Mouse (Mus musculus): ENCODE data around the gene H2-Ke6. TPM values are rescaled to one million over a fixed set of nuclear protein-coding genes. Genes with fewer than 3 reads are reported as not detected.
A peak's percentile ranks its signal among the peaks of the same experiment; 100 is the strongest.

H2-Ke6 gene
- polyA plus RNA-seq, 1 experiment: 122 TPM

- Histone ChIP-seq H3K36me3 (ENCODE audit: control insufficient read depth, insufficient read depth, low read length) (no peaks in the 10 kb centered on the region), H3K4me3 (ENCODE audit: extremely low read depth, insufficient read depth, insufficient read length) (no peak overlapping the region), H3K4me1 (ENCODE audit: control insufficient read depth, insufficient read depth, insufficient read length) (no peaks in the 10 kb centered on the region; the same call in 1 of the 2 replicates), H3K27me3 (ENCODE audit: control insufficient read depth, insufficient read depth, low read length) (no peaks in the 10 kb centered on the region), H3K27ac (ENCODE audit: insufficient read depth, low read length) (peak overlapping the region; percentile 43; the same call in 1 of the 2 replicates)
- 48% methylated on average over 5 of the region's 5 CpGs for whole genome bisulfite sequencing
- DNase-seq (ENCODE audit: low read depth in 1 of 2, low spot score in 2 of 2): peak in 1 of 2 experiments; percentile 61
- TF ChIP-seq POLR2A (IDR thresholded peaks at IDR 0.05; ENCODE audit: low read depth, low read length): no peak
- TF ChIP-seq CTCF (IDR thresholded peaks at IDR 0.05; ENCODE audit: extremely low read depth, insufficient read depth, insufficient read length, insufficient replicate concordance): no peak
Observed at GRCm38 (mm10) chr17:34047404-34048050, 19.7 kb upstream of the H2-Ke6 start.

GRCm38 (mm10) chr17:34045941-34046340 lies 18.1 kb upstream of the H2-Ke6 start:
- 91% methylated on average over 14 of the region's 14 CpGs for WGBS
- DNase-seq (ENCODE audit: low read depth in 1 of 2, low spot score in 2 of 2): no peak

GRCm38 (mm10) chr17:34039562-34040450 lies 11.9 kb upstream of the H2-Ke6 start:
- TF ChIP-seq CTCF (IDR thresholded peaks at IDR 0.05; ENCODE audit: extremely low read depth, insufficient read depth, insufficient read length, insufficient replicate concordance): no peak
- TF ChIP-seq POLR2A (IDR thresholded peaks at IDR 0.05; ENCODE audit: low read depth, low read length): no peak
- H3K4me3 ChIP-seq (ENCODE audit: extremely low read depth, insufficient read depth, insufficient read length): no peak overlapping the region
- no peak overlapping the region for H3K27ac ChIP-seq (ENCODE audit: insufficient read depth, low read length)
- H3K36me3 ChIP-seq (ENCODE audit: control insufficient read depth, insufficient read depth, low read length): peaks cover 25% of the 10 kb centered on the region
- no peaks in the 10 kb centered on the region for H3K4me1 ChIP-seq (ENCODE audit: control insufficient read depth, insufficient read depth, insufficient read length)
- DNase-seq (ENCODE audit: low read depth in 1 of 2, low spot score in 2 of 2): no peak
- peaks cover 6% of the 10 kb centered on the region; the same call in 1 of the 2 replicates for H3K27me3 ChIP-seq (ENCODE audit: control insufficient read depth, insufficient read depth, low read length)
- WGBS: 37% methylated on average over 17 of the region's 17 CpGs

More at GRCm38 (mm10) chr17:34045941-34046340, 18.1 kb upstream of the H2-Ke6 start:
- TF ChIP-seq POLR2A (IDR thresholded peaks at IDR 0.05; ENCODE audit: low read depth, low read length) (no peak), CTCF (IDR thresholded peaks at IDR 0.05; ENCODE audit: extremely low read depth, insufficient read depth, insufficient read length, insufficient replicate concordance) (no peak)
- Histone ChIP-seq H3K27ac (ENCODE audit: insufficient read depth, low read length) (no peak overlapping the region), H3K27me3 (ENCODE audit: control insufficient read depth, insufficient read depth, low read length) (no peaks in the 10 kb centered on the region), H3K4me1 (ENCODE audit: control insufficient read depth, insufficient read depth, insufficient read length) (no peaks in the 10 kb centered on the region; the same call in 1 of the 2 replicates), H3K4me3 (ENCODE audit: extremely low read depth, insufficient read depth, insufficient read length) (no peak overlapping the region), H3K36me3 (ENCODE audit: control insufficient read depth, insufficient read depth, low read length) (no peaks in the 10 kb centered on the region)

- WGBS: 21% methylated on average over 28 of the region's 28 CpGs
- Histone ChIP-seq H3K4me1 (ENCODE audit: control insufficient read depth, insufficient read depth, insufficient read length) (no peaks in the 10 kb centered on the region), H3K4me3 (ENCODE audit: extremely low read depth, insufficient read depth, insufficient read length) (no peak within 1 kb of the TSS), H3K36me3 (ENCODE audit: control insufficient read depth, insufficient read depth, low read length) (peaks cover 29% of the 10 kb centered on the region), H3K27ac (ENCODE audit: insufficient read depth, low read length) (no peak within 1 kb of the TSS), H3K27me3 (ENCODE audit: control insufficient read depth, insufficient read depth, low read length) (peaks cover 6% of the 10 kb centered on the region; the same call in 1 of the 2 replicates)
- no peak for DNase-seq (ENCODE audit: low read depth in 1 of 2, low spot score in 2 of 2)
- TF ChIP-seq POLR2A (IDR thresholded peaks at IDR 0.05; ENCODE audit: low read depth, low read length) (no peak), CTCF (IDR thresholded peaks at IDR 0.05; ENCODE audit: extremely low read depth, insufficient read depth, insufficient read length, insufficient replicate concordance) (no peak)
Observed at GRCm38 (mm10) chr17:34038878-34039561, 11.2 kb upstream of the H2-Ke6 start, which contains the start of gene Col11a2. Gene Col11a2, plus strand, starts transcription at chr17:34039437.

GRCm38 (mm10) chr17:34038440-34038839 lies 10.6 kb upstream of the H2-Ke6 start:
- no peaks in the 10 kb centered on the region; the same call in 1 of the 2 replicates for H3K4me1 ChIP-seq (ENCODE audit: control insufficient read depth, insufficient read depth, insufficient read length)
- H3K27me3 ChIP-seq (ENCODE audit: control insufficient read depth, insufficient read depth, low read length): peaks cover 6% of the 10 kb centered on the region; the same call in 1 of the 2 replicates
- TF ChIP-seq CTCF (IDR thresholded peaks at IDR 0.05; ENCODE audit: extremely low read depth, insufficient read depth, insufficient read length, insufficient replicate concordance) (no peak), POLR2A (IDR thresholded peaks at IDR 0.05; ENCODE audit: low read depth, low read length) (no peak)
- no peak for DNase-seq (ENCODE audit: low read depth in 1 of 2, low spot score in 2 of 2)
- WGBS: 54% methylated on average over 19 of the region's 21 CpGs
- peaks cover 31% of the 10 kb centered on the region for H3K36me3 ChIP-seq (ENCODE audit: control insufficient read depth, insufficient read depth, low read length)
- H3K27ac ChIP-seq (ENCODE audit: insufficient read depth, low read length): no peak overlapping the region
- no peak overlapping the region for H3K4me3 ChIP-seq (ENCODE audit: extremely low read depth, insufficient read depth, insufficient read length)

- H3K27ac ChIP-seq (ENCODE audit: insufficient read depth, low read length): no peak overlapping the region
- peaks cover 3% of the 10 kb centered on the region; the same call in 1 of the 2 replicates for H3K4me1 ChIP-seq (ENCODE audit: control insufficient read depth, insufficient read depth, insufficient read length)
- TF ChIP-seq POLR2A (IDR thresholded peaks at IDR 0.05; ENCODE audit: low read depth, low read length): no peak
- no peak for TF ChIP-seq CTCF (IDR thresholded peaks at IDR 0.05; ENCODE audit: extremely low read depth, insufficient read depth, insufficient read length, insufficient replicate concordance)
- peaks cover 6% of the 10 kb centered on the region; the same call in 1 of the 2 replicates for H3K27me3 ChIP-seq (ENCODE audit: control insufficient read depth, insufficient read depth, low read length)
- 95% methylated on average over 7 of the region's 7 CpGs for WGBS
- no peak for DNase-seq (ENCODE audit: low read depth in 1 of 2, low spot score in 2 of 2)
- peaks cover 31% of the 10 kb centered on the region for H3K36me3 ChIP-seq (ENCODE audit: control insufficient read depth, insufficient read depth, low read length)
- H3K4me3 ChIP-seq (ENCODE audit: extremely low read depth, insufficient read depth, insufficient read length): no peak overlapping the region
Observed at GRCm38 (mm10) chr17:34037241-34037640, 9.4 kb upstream of the H2-Ke6 start.

Data from spleen, adult 2 months (tissue).